Mouse (Mus musculus) hindbrain, embryonic 10.5 days (tissue): ENCODE data around the gene Srp68. TPM values are rescaled to one million over a fixed set of nuclear protein-coding genes. Genes with fewer than 3 reads are reported as not detected.

Experiments used
- DNase-seq: peaks from one replicate; pipeline ENCODE4 v3.0.0-alpha.2; 2017; ENCODE audit warnings: low spot score
- H3K27ac ChIP-seq: fragments of 300-500 bp; sonication (generic); 2 replicates; pipeline ENCODE4 v1.5.1; 2016; ENCODE audit warnings: mild to moderate bottlenecking, moderate library complexity
- H3K27me3 ChIP-seq: fragments of 300-500 bp; sonication (generic); 2 replicates; pipeline ENCODE4 v1.6.1; 2016; ENCODE audit warnings: mild to moderate bottlenecking; ENCODE audit not compliant: poor library complexity, insufficient read depth, severe bottlenecking
- H3K36me3 ChIP-seq: fragments of 300-500 bp; sonication (generic); 2 replicates; pipeline ENCODE4 v1.6.1; 2016; ENCODE audit warnings: mild to moderate bottlenecking, moderate library complexity
- H3K4me1 ChIP-seq: fragments of 300-500 bp; sonication (generic); replicated peaks from 2 replicates; pipeline ENCODE4 v1.6.1; 2016; ENCODE audit warnings: mild to moderate bottlenecking
- H3K4me3 ChIP-seq: fragments of 300-500 bp; sonication (generic); 2 replicates; pipeline ENCODE4 v1.5.1; 2016; ENCODE audit warnings: mild to moderate bottlenecking, moderate library complexity
- H3K9me3 ChIP-seq: fragments of 300-500 bp; sonication (generic); 2 replicates; pipeline ENCODE4 v1.6.1; 2016; ENCODE audit warnings: mild to moderate bottlenecking, moderate library complexity
- WGBS: fragments of 180-500 bp; shearing (Covaris S2); methylation state at CpG from one replicate; pipeline ENCODE4 v1.1.7; 2016; 5-methylcytosine and 5-hydroxymethylcytosine counted together
- polyA plus RNA-seq: library from polyadenylated mRNA; unstranded; fragments of >200 nt; fragmentation: Nextera tagmentation; extraction: Ambion mirVana; gene quantifications from 2 replicates; pipeline ENCODE4 v1.2.1, GENCODE M21; 2016

Srp68 gene
- polyA plus RNA-seq, 1 experiment from 2014 or later, result 96.2 TPM

- WGBS, result 82% methylated on average over 3 of the region's 3 CpGs
- Histone ChIP-seq H3K27me3 (no peaks in the 10 kb centered on the region), H3K4me3 (no peak overlapping the region), H3K27ac (no peak overlapping the region), H3K9me3 (0 out of 2 replicates have a peak, but pooled peaks cover 2% of the 10 kb centered on the region), H3K36me3 (peaks cover 98% of the 10 kb centered on the region), H3K4me1 (peaks cover 18% of the 10 kb centered on the region; the same call in 1 of the 2 replicates)
- no peak for DNase-seq
Observed at GRCm38 (mm10) chr11:116297017-116297416, 23.0 kb upstream of the Srp68 start.

GRCm38 (mm10) chr11:116296191-116296734 lies 22.2 kb upstream of the Srp68 start:
- Histone ChIP-seq H3K4me3 (no peak overlapping the region), H3K36me3 (peaks cover 96% of the 10 kb centered on the region), H3K27ac (no peak overlapping the region), H3K27me3 (no peaks in the 10 kb centered on the region), H3K9me3 (no peaks in the 10 kb centered on the region), H3K4me1 (peaks cover 18% of the 10 kb centered on the region; the same call in 1 of the 2 replicates)
- 90% methylated on average over 8 of the region's 8 CpGs for WGBS
- no peak for DNase-seq

GRCm38 (mm10) chr11:116294319-116294718 lies 20.3 kb upstream of the Srp68 start:
- Histone ChIP-seq H3K9me3 (no peaks in the 10 kb centered on the region), H3K36me3 (peaks cover 96% of the 10 kb centered on the region), H3K4me1 (peaks cover 18% of the 10 kb centered on the region; the same call in 1 of the 2 replicates), H3K27me3 (no peaks in the 10 kb centered on the region), H3K4me3 (no peak overlapping the region), H3K27ac (no peak overlapping the region)
- DNase-seq, result peak; percentile 60
- 34% methylated on average over 5 of the region's 5 CpGs for WGBS

- WGBS, result 78% methylated on average over 12 of the region's 12 CpGs
- no peak for DNase-seq
- peaks cover 18% of the 10 kb centered on the region; the same call in 1 of the 2 replicates for H3K4me1 ChIP-seq
- H3K9me3 ChIP-seq, result no peaks in the 10 kb centered on the region
- H3K27ac ChIP-seq, result no peak overlapping the region
- no peak overlapping the region for H3K4me3 ChIP-seq
- H3K27me3 ChIP-seq, result no peaks in the 10 kb centered on the region
- peaks cover 96% of the 10 kb centered on the region for H3K36me3 ChIP-seq
Observed at GRCm38 (mm10) chr11:116293538-116294137, 19.6 kb upstream of the Srp68 start.

- no peak for DNase-seq
- WGBS, result 91% methylated on average over 13 of the region's 13 CpGs
- Histone ChIP-seq H3K9me3 (no peaks in the 10 kb centered on the region), H3K36me3 (peaks cover 96% of the 10 kb centered on the region), H3K27me3 (no peaks in the 10 kb centered on the region), H3K27ac (no peak overlapping the region), H3K4me1 (peaks cover 18% of the 10 kb centered on the region; the same call in 1 of the 2 replicates), H3K4me3 (no peak overlapping the region)
Observed at GRCm38 (mm10) chr11:116292401-116292800, 18.4 kb upstream of the Srp68 start.

GRCm38 (mm10) chr11:116290556-116290955 lies 16.5 kb upstream of the Srp68 start:
- no peak for DNase-seq
- Histone ChIP-seq H3K9me3 (no peaks in the 10 kb centered on the region), H3K27ac (no peak overlapping the region), H3K4me1 (peaks cover 25% of the 10 kb centered on the region; the same call in 1 of the 2 replicates), H3K27me3 (peaks cover 4% of the 10 kb centered on the region), H3K36me3 (peaks cover 79% of the 10 kb centered on the region), H3K4me3 (no peak overlapping the region)
- WGBS, result 85% methylated on average over 8 of the region's 8 CpGs

GRCm38 (mm10) chr11:116287351-116287750 lies 13.3 kb upstream of the Srp68 start:
- Histone ChIP-seq H3K4me1 (peaks cover 13% of the 10 kb centered on the region), H3K27me3 (peaks cover 36% of the 10 kb centered on the region), H3K4me3 (no peak overlapping the region), H3K27ac (peak overlapping the region; percentile 2; the same call in 1 of the 2 replicates), H3K36me3 (peaks cover 49% of the 10 kb centered on the region), H3K9me3 (0 out of 2 replicates have a peak, but pooled peaks cover 2% of the 10 kb centered on the region)
- no peak for DNase-seq
- WGBS, result 76% methylated on average over 5 of the region's 5 CpGs

GRCm38 (mm10) chr11:116285770-116286191 lies 11.8 kb upstream of the Srp68 start:
- no peak for DNase-seq
- Histone ChIP-seq H3K27ac (peak overlapping the region; percentile 45), H3K9me3 (0 out of 2 replicates have a peak, but pooled peaks cover 2% of the 10 kb centered on the region), H3K27me3 (peaks cover 52% of the 10 kb centered on the region), H3K36me3 (peaks cover 35% of the 10 kb centered on the region), H3K4me3 (no peak overlapping the region), H3K4me1 (peaks cover 29% of the 10 kb centered on the region)
- 72% methylated on average over 7 of the region's 7 CpGs for WGBS

GRCm38 (mm10) chr11:116283982-116284381 lies 10.0 kb upstream of the Srp68 start:
- 67% methylated on average over 6 of the region's 6 CpGs for WGBS
- no peak overlapping the region for H3K27ac ChIP-seq
- peaks cover 17% of the 10 kb centered on the region for H3K36me3 ChIP-seq
- peaks cover 64% of the 10 kb centered on the region for H3K27me3 ChIP-seq
- H3K9me3 ChIP-seq, result 0 out of 2 replicates have a peak, but pooled peaks cover 2% of the 10 kb centered on the region
- peaks cover 29% of the 10 kb centered on the region for H3K4me1 ChIP-seq
- H3K4me3 ChIP-seq, result no peak overlapping the region
- DNase-seq, result no peak

GRCm38 (mm10) chr11:116282912-116283521 lies 9.0 kb upstream of the Srp68 start:
- no peak for DNase-seq
- Histone ChIP-seq H3K36me3 (peaks cover 8% of the 10 kb centered on the region), H3K9me3 (0 out of 2 replicates have a peak, but pooled peaks cover 2% of the 10 kb centered on the region), H3K27ac (no peak overlapping the region), H3K4me3 (no peak overlapping the region), H3K27me3 (peaks cover 64% of the 10 kb centered on the region), H3K4me1 (peaks cover 29% of the 10 kb centered on the region)
- WGBS, result 12% methylated on average over 48 of the region's 48 CpGs

- H3K27ac ChIP-seq, result no peak overlapping the region
- H3K4me3 ChIP-seq, result peak overlapping the region; percentile 48; the same call in 1 of the 2 replicates
- WGBS, result 2% methylated on average over 11 of the region's 11 CpGs
- H3K4me1 ChIP-seq, result peaks cover 29% of the 10 kb centered on the region
- DNase-seq, result peak; percentile 37
- 0 out of 2 replicates have a peak, but pooled peaks cover 2% of the 10 kb centered on the region for H3K9me3 ChIP-seq
- H3K36me3 ChIP-seq, result no peaks in the 10 kb centered on the region; the same call in 1 of the 2 replicates
- peaks cover 64% of the 10 kb centered on the region for H3K27me3 ChIP-seq
Observed at GRCm38 (mm10) chr11:116282089-116282488, 8.1 kb upstream of the Srp68 start.

GRCm38 (mm10) chr11:116281671-116282070 lies 7.7 kb upstream of the Srp68 start:
- H3K4me3 ChIP-seq, result peak overlapping the region; percentile 48
- H3K36me3 ChIP-seq, result no peaks in the 10 kb centered on the region
- peaks cover 29% of the 10 kb centered on the region for H3K4me1 ChIP-seq
- H3K27ac ChIP-seq, result no peak overlapping the region
- no peak for DNase-seq
- 0 out of 2 replicates have a peak, but pooled peaks cover 2% of the 10 kb centered on the region for H3K9me3 ChIP-seq
- peaks cover 64% of the 10 kb centered on the region for H3K27me3 ChIP-seq
- 3% methylated on average over 18 of the region's 18 CpGs for WGBS
